Mouse (Mus musculus) stomach, postnatal 0 days (tissue): ENCODE results near the gene Sema3a.

Experiments
- CTCF ChIP-seq: IDR thresholded peaks from 2 replicates; pipeline ENCODE4 v1.5.1; 2016; ENCODE audit warnings: antibody characterized with exemption, low read depth, mild to moderate bottlenecking, moderate library complexity
- EP300 ChIP-seq: optimal IDR thresholded peaks from 2 replicates; pipeline ENCODE3; 2016; ENCODE audit warnings: antibody characterized with exemption

DNA sequence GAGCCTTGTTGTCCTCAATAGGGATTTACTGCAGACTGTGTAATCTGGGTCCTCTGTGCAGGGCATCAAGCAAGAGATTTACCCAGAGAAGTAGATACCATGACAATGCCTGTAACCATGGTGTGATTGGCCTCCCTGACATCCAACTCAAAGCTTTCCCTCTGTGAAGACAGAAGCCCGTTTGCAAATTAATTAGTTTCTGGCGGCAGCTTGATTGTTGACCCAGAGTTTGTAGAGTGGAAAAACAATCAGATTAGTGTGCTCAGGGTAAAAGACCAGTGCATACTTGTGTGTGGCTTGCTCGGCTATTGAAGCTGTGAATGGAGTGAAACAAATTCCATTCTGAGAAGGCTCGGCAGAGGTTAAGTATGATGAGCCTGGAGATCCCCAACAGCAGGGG lies 404.0 kb downstream of the Sema3a start:
- TF ChIP-seq EP300: no peak
- no peak for TF ChIP-seq CTCF
